Mouse (Mus musculus) MEL (cell line): ENCODE results near the gene Anapc5.

Experiments used
- CTCF ChIP-seq, 3 experiments: IDR thresholded peaks in 2 of 3; conservative IDR thresholded peaks in 1 of 3; 2 replicates each; pipeline ENCODE4 v1.5.1; 2011 to 2012; ENCODE audit warnings: low read length in 3 of 3, low read depth in 2 of 3, mild to moderate bottlenecking in 2 of 3, improper control_type of control experiment in 1 of 3, inconsistent platforms in 1 of 3, mixed read lengths in 1 of 3, moderate library complexity in 1 of 3; ENCODE audit not compliant: control insufficient read depth in 1 of 3, insufficient read depth in 1 of 3, poor library complexity in 1 of 3, severe bottlenecking in 1 of 3
- ETS1 ChIP-seq: IDR thresholded peaks from 2 replicates; pipeline ENCODE4 v1.6.1; 2012; ENCODE audit warnings: low read depth, mild to moderate bottlenecking, inconsistent platforms, low read length, improper control_type of control experiment, moderate library complexity

GRCm38 (mm10) chr5:122773756-122774155 is 47.4 kb downstream of the Anapc5 start:
- TF ChIP-seq CTCF (IDR thresholded peaks at IDR 0.05 in 2 of 3, conservative IDR thresholded peaks at IDR 0.05 in 1 of 3; ENCODE audit: control insufficient read depth in 1 of 3, insufficient read depth in 1 of 3, low read depth in 2 of 3, low read length in 3 of 3, poor library complexity in 1 of 3, severe bottlenecking in 1 of 3) (no peak), ETS1 (no peak)
